Mouse (Mus musculus) cerebellum, adult 2 months (tissue): ENCODE data around the gene Spaca3. TPM values are rescaled to one million over a fixed set of nuclear protein-coding genes. Genes with fewer than 3 reads are reported as not detected.

Source experiments
- DNase-seq, 2 experiments: peaks; one replicate each; pipeline ENCODE4 v3.0.0; 2021
- H3K27ac ChIP-seq: fragments of 200-500 bp; 2 replicates; pipeline ENCODE4 v1.5.1; 2012; ENCODE audit warnings: low read length, control low read depth, inconsistent platforms; ENCODE audit not compliant: insufficient read depth
- H3K27me3 ChIP-seq: fragments of 200-500 bp; 2 replicates; pipeline ENCODE4 v1.6.1; 2012; ENCODE audit warnings: inconsistent platforms, mild to moderate bottlenecking, low read length, moderate library complexity; ENCODE audit not compliant: control insufficient read depth, insufficient read depth
- H3K4me1 ChIP-seq: fragments of 200-500 bp; 2 replicates; pipeline ENCODE4 v1.6.1; 2011; ENCODE audit warnings: low read length; ENCODE audit not compliant: control insufficient read depth, insufficient read depth
- H3K4me3 ChIP-seq: fragments of 200-500 bp; replicated peaks from 2 replicates; pipeline ENCODE3; 2011; ENCODE audit warnings: mild to moderate bottlenecking, low read depth, low read length, control low read depth; ENCODE audit not compliant: insufficient read depth
- CTCF ChIP-seq: fragments of 200-500 bp; IDR thresholded peaks from 2 replicates; pipeline ENCODE4 v1.5.1; 2011; ENCODE audit warnings: low read depth, mild to moderate bottlenecking, control low read depth, low read length, moderate library complexity, borderline replicate concordance; ENCODE audit not compliant: insufficient read depth
- POLR2A ChIP-seq: fragments of 200-500 bp; IDR thresholded peaks from 2 replicates; pipeline ENCODE4 v1.6.1; 2011; ENCODE audit warnings: low read length, control low read depth, borderline replicate concordance; ENCODE audit not compliant: insufficient read depth
- WGBS: fragments of 180-500 bp; shearing (Covaris S2); methylation state at CpG from one replicate; pipeline ENCODE4 v1.1.7; 2018; 5-methylcytosine and 5-hydroxymethylcytosine counted together
- polyA plus RNA-seq: library from polyadenylated mRNA; depleted of rRNA; stranded (reverse); fragments of >200 nt; gene quantifications from 2 replicates; pipeline ENCODE4 v1.2.3, GENCODE M21; 2012

Spaca3 gene
- polyA plus RNA-seq, 1 experiment: not detected

DNA sequence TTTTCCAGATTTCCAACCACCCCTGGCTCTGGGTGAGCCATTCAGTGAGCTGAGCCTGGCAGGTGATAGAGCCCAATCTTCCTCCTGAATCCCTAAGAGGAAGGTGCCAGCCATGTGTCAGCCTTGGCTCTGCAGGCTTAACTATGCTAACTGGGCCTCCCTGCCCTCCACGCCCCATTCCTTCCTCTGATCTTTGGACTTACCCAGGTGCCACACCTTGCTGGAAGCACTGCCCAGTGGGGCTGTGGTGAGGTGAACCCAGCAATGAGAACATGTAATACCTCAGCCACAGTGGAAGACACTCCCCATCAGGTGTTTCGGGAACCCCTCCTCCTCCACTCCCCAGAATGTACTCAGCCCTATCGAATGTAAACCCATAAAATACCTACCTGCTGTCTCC is 38.1 kb upstream of the Spaca3 start:
- 91% methylated on average over 3 of the region's 3 CpGs for WGBS
- no peak for DNase-seq
- no peaks in the 10 kb centered on the region for H3K27me3 ChIP-seq
- H3K4me1 ChIP-seq: no peaks in the 10 kb centered on the region
- H3K27ac ChIP-seq: no peak overlapping the region
- no peak overlapping the region for H3K4me3 ChIP-seq
- TF ChIP-seq CTCF (no peak), POLR2A (no peak)

DNA sequence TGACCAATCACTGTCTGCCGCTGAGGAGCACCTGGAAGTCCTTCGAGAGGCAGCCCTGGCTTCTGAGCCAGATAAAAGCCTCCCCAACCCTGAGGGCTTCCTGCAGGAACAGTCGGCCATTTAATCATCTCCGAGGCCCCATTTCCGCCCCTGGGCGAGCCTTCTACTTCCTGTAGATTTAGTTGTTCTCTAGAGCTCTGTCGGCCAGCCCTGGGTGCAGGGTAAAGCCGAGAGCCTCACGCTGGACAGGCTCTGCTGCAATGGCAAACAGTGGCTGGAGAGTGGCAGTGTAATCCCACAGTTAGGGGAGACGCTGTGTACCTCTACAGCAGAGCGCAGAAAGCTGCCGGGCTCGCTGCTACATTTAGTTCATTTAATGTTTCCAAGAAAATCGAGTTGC is 36.9 kb upstream of the Spaca3 start:
- Histone ChIP-seq H3K4me3 (no peak overlapping the region), H3K27ac (no peak overlapping the region), H3K27me3 (no peaks in the 10 kb centered on the region), H3K4me1 (no peaks in the 10 kb centered on the region)
- DNase-seq: peak; percentile 29 to 34
- 56% methylated on average over 14 of the region's 14 CpGs for WGBS
- peak; percentile 63 for TF ChIP-seq CTCF
- no peak for TF ChIP-seq POLR2A

DNA sequence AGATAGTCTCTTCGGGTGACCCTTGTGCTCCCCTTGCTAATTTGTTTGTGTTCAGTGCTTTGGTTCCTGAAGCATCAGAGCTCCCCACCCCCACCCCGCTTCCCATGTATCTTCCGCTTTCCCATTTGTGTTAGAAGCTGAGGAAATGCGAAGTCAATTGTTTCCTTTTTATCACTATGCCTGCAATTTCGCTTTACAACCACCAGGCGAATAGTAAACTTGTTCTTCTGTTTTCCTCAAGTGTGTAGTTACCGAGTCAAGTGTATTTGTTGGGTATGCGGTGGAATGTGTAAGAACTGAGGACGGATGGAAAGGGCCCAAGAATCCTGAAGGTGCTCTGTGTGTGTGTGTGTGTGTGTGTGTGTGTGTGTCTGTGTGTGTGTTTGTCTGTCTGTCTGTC is 36.4 kb upstream of the Spaca3 start:
- WGBS: 92% methylated on average over 9 of the region's 9 CpGs
- no peak overlapping the region for H3K27ac ChIP-seq
- H3K27me3 ChIP-seq: no peaks in the 10 kb centered on the region
- H3K4me1 ChIP-seq: no peaks in the 10 kb centered on the region
- TF ChIP-seq POLR2A (no peak), CTCF (no peak)
- no peak for DNase-seq
- no peak overlapping the region for H3K4me3 ChIP-seq

DNA sequence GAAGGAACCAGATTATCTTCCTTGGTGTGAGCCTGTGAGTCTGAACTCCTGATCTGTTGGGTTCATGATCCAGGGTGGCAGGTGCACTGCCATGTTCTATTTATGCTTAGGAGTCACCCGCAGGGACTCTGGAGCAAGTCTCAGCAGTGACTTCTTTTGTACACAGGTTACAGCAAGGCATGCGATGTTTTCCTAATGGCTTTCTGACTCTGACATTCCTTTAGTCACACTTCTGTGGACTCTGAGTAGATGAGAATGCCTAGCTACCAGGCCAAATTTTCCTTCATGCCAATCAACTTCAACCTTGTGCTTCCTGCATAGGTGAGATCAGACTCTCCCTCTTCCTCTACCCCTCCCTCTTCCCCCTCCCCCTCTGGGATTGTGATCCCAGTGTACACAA is 22.8 kb upstream of the Spaca3 start:
- no peak for DNase-seq
- H3K4me1 ChIP-seq: no peaks in the 10 kb centered on the region; the same call in 1 of the 2 replicates
- TF ChIP-seq POLR2A (no peak), CTCF (no peak)
- 67% methylated on average over 2 of the region's 2 CpGs for whole genome bisulfite sequencing
- H3K27me3 ChIP-seq: no peaks in the 10 kb centered on the region
- no peak overlapping the region for H3K27ac ChIP-seq
- no peak overlapping the region for H3K4me3 ChIP-seq

DNA sequence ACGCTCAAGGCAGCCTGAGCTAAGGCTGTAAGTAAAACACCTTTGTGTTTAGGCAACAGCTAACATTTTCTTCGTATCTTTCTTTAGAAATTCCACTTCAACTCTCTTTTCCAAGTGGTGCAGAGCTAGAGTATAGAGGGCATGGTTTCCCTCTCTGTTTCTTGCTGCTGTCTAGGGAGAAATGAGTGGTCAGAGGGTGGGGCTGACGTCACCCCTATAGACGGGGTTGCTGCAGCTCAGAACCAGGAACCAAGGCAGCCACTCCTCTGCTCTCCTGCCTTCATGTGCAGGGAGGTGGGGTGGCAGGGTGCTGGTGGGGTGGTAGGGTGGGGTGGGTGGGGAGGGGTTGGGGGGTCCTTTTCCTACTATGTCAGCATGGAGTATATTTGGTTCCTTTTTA is 22.3 kb upstream of the Spaca3 start:
- H3K27ac ChIP-seq: no peak overlapping the region
- TF ChIP-seq CTCF: no peak
- no peak for DNase-seq
- 90% methylated on average over 4 of the region's 4 CpGs for WGBS
- H3K27me3 ChIP-seq: no peaks in the 10 kb centered on the region
- no peak overlapping the region for H3K4me3 ChIP-seq
- no peaks in the 10 kb centered on the region; the same call in 1 of the 2 replicates for H3K4me1 ChIP-seq

DNA sequence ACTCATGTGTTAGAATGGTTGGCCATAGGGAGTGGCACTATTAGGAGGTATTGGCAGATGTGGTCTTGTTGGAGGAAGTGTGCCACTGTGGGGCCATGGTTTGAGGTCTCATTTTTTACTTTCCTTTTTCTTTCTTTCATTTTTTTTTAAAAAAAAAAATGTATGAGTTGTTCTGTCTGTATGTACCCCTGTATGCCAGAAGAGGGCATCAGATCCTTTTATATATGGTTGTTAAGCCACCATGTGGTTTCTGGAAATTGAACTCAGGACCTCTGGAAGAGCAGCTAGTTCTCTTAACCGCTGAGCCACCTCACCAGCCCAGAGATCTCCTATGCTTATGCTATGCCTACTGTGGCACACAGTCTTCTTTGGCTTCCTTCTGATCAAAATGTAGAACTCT is 19.4 kb upstream of the Spaca3 start:
- no peak for DNase-seq
- WGBS: 72% methylated on average over 1 of the region's 1 CpGs
- Histone ChIP-seq H3K4me3 (no peak overlapping the region), H3K4me1 (no peaks in the 10 kb centered on the region; the same call in 1 of the 2 replicates), H3K27ac (no peak overlapping the region), H3K27me3 (no peaks in the 10 kb centered on the region)
- TF ChIP-seq CTCF: no peak
- no peak for TF ChIP-seq POLR2A

DNA sequence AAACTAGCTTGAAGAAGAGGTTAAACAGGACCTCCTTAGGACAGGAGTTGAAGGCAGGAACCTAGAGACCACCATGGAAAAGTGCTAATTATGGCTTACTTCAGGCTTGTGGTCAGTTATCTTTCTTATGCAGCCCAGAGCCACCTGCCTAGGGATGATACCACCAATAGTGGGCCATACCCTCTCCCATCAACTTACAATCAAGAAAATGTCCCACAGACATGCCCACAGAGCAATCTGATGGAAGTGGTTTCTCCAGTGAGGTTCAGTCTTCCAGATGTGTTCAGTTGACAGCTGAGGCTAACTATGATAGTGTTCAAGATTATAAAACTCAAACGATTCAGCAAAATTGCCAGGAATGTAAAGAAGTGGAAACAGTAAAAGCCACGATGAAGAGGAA is 14.7 kb upstream of the Spaca3 start:
- TF ChIP-seq CTCF (no peak), POLR2A (no peak)
- DNase-seq: no peak
- no peaks in the 10 kb centered on the region for H3K27me3 ChIP-seq
- no peaks in the 10 kb centered on the region for H3K4me1 ChIP-seq
- no peak overlapping the region for H3K4me3 ChIP-seq
- WGBS: 90% methylated on average over 2 of the region's 2 CpGs
- H3K27ac ChIP-seq: no peak overlapping the region

DNA sequence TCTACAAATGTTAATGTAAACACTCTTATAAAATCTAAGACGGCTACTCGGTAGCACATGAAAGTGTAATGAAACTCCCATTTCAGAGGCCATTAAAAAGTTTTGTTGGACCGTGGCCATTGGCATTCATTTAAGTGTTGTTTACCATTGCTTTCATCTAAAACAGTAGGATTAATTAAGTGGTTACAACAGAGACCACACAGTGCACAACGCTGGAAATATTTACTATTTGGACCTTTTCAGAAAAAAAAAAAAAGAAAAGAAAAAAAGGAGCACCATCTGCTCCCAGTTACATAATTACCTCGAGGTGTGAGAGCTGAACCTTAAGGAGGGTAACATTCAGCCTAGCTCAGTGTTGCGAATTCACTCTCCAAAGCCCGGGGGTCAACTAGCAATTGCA is 12.7 kb upstream of the Spaca3 start:
- H3K4me1 ChIP-seq: no peaks in the 10 kb centered on the region
- no peak overlapping the region for H3K27ac ChIP-seq
- no peak overlapping the region for H3K4me3 ChIP-seq
- TF ChIP-seq POLR2A (no peak), CTCF (no peak)
- DNase-seq: peak in 1 of 2 experiments; percentile 32
- WGBS: 54% methylated on average over 7 of the region's 7 CpGs
- H3K27me3 ChIP-seq: no peaks in the 10 kb centered on the region
